Mouse (Mus musculus) skeletal muscle tissue, adult 2 months (tissue): ENCODE data around the gene Gfra4.
"Not testable (repeated sequence)": the region's sequence is repeated elsewhere in the genome, so short reads cannot be mapped to it uniquely, and the experiment has no call there.

Experiments
- DNase-seq: peaks from one replicate; pipeline ENCODE4 v3.0.0-alpha.2; 2012; ENCODE audit warnings: low read depth, low spot score

The Gfra4 gene

GRCm38 (mm10) chr2:131052043-131052442 lies 9.2 kb upstream of the Gfra4 start:
- no peak for DNase-seq

- no peak for DNase-seq
Observed at GRCm38 (mm10) chr2:131046025-131046424, 3.1 kb upstream of the Gfra4 start.

- DNase-seq: no peak
Observed at GRCm38 (mm10) chr2:131044989-131045720, 2.3 kb upstream of the Gfra4 start.

GRCm38 (mm10) chr2:131044354-131044852 lies 1.5 kb upstream of the Gfra4 start:
- no peak for DNase-seq

GRCm38 (mm10) chr2:131040854-131041825 lies 1.7 kb downstream of the Gfra4 start:
- DNase-seq: no peak

- DNase-seq: no peak
Observed at GRCm38 (mm10) chr2:131038675-131039074, 4.2 kb downstream of the Gfra4 start.

- DNase-seq: no peak
Observed at GRCm38 (mm10) chr2:131038197-131038596, 4.7 kb downstream of the Gfra4 start.

- no peak for DNase-seq
Observed at GRCm38 (mm10) chr2:131037226-131037990, 5.5 kb downstream of the Gfra4 start.

- no peak for DNase-seq
Observed at GRCm38 (mm10) chr2:131036757-131037156, 6.1 kb downstream of the Gfra4 start.

- DNase-seq: no peak
Observed at GRCm38 (mm10) chr2:131036343-131036742, 6.5 kb downstream of the Gfra4 start.

GRCm38 (mm10) chr2:131031406-131031805 lies 11.5 kb downstream of the Gfra4 start:
- DNase-seq: not testable (repeated sequence)

- DNase-seq: no peak
Observed at GRCm38 (mm10) chr2:131030998-131031397, 11.9 kb downstream of the Gfra4 start.

- DNase-seq: no peak
Observed at GRCm38 (mm10) chr2:131030561-131030960, 12.3 kb downstream of the Gfra4 start.

- DNase-seq: no peak
Observed at GRCm38 (mm10) chr2:131029065-131029935, 13.6 kb downstream of the Gfra4 start.

GRCm38 (mm10) chr2:131026941-131027340 lies 15.9 kb downstream of the Gfra4 start:
- DNase-seq: no peak

GRCm38 (mm10) chr2:131025230-131025629 lies 17.7 kb downstream of the Gfra4 start:
- no peak for DNase-seq

- no peak for DNase-seq
Observed at GRCm38 (mm10) chr2:131010566-131010965, 32.3 kb downstream of the Gfra4 start.

- no peak for DNase-seq
Observed at GRCm38 (mm10) chr2:131009123-131009522, 33.8 kb downstream of the Gfra4 start.

GRCm38 (mm10) chr2:130992818-130993217 lies 50.1 kb downstream of the Gfra4 start:
- no peak for DNase-seq
